Mouse (Mus musculus): ENCODE results near the gene Bag6.

Gene Bag6

GRCm38 (mm10) chr17:35147348-35147747 is 12.4 kb downstream of the Bag6 start:
- no peak for DNase-seq (ENCODE audit: low spot score in 2 of 2)

- no peak for DNase-seq (ENCODE audit: low spot score in 2 of 2)
These were observed 13.1 kb downstream of the Bag6 start for GRCm38 (mm10) chr17:35147922-35148639.

DNA sequence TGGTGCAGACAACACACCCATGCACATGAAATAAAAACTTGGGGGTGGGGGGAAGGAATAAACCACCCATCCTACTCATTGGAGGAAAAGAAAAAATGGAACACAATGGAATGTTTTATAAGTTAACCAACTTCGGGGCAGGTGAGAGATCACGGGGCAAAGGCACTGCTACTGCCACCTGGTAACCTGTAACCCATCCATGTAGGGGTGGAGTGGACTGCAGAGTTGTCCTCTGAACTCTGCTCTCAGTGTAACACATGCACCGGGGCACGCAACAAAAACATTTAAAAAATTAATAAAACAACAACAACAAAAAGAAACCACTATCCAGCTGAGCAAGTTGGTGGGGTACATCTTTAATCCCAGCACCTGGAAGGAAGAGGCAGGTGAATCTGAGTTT is 17.1 kb downstream of the Bag6 start:
- DNase-seq (ENCODE audit: low spot score in 2 of 2): no peak

- no peak for DNase-seq (ENCODE audit: low spot score in 2 of 2)
These were observed 18.1 kb downstream of the Bag6 start for GRCm38 (mm10) chr17:35153077-35153476.

DNA sequence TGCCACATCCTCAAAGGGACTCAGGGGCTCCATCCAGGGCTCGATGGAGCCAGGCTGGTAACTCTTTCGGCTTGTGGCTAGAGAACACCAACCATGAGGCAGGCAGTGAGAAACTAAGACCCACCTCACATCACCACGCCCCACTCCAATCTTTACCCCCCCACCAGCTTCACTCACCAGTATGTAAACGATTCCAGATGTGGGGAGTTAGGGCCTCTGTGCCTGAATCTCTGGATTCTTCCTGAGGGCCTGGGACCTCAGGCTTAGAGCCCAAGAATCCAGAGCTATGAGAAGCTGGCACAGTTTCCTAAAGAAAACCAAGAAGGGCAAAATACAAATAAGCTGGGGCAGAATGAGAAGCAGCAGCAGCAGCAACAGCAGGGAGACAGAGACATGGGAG is 19.0 kb downstream of the Bag6 start:
- DNase-seq (ENCODE audit: low spot score in 2 of 2): no peak

GRCm38 (mm10) chr17:35154616-35155015 is 19.6 kb downstream of the Bag6 start:
- no peak for DNase-seq (ENCODE audit: low spot score in 2 of 2)

GRCm38 (mm10) chr17:35155451-35155850 is 20.5 kb downstream of the Bag6 start:
- no peak for DNase-seq (ENCODE audit: low spot score in 2 of 2)

GRCm38 (mm10) chr17:35156461-35157200 is 21.7 kb downstream of the Bag6 start:
- no peak for DNase-seq (ENCODE audit: low spot score in 2 of 2)

DNA sequence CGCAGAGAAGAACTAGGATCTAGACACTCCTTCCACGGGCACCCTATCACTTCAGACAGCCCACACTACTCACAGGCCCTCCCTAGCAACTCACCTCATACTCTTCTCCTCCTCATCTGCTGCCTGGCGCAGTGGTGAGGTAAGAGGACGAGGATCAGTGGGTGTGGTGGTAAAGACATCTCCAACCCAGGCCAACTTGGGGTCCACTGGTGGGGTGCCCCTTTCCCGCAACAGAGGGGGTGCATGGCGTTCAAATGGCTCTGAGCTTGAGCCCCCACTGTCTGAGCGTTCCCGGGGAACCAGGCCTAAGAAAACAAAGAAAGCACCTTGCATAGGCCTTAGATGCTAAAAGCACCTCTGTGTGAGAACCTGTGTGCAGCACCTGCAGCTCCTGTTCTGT is 22.3 kb downstream of the Bag6 start:
- DNase-seq (ENCODE audit: low spot score in 2 of 2): no peak

GRCm38 (mm10) chr17:35157661-35158175 is 22.7 kb downstream of the Bag6 start:
- DNase-seq (ENCODE audit: low spot score in 2 of 2): no peak

GRCm38 (mm10) chr17:35158850-35159593 is 24.0 kb downstream of the Bag6 start:
- no peak for DNase-seq (ENCODE audit: low spot score in 2 of 2)

- no peak for DNase-seq (ENCODE audit: low spot score in 2 of 2)
These were observed 24.7 kb downstream of the Bag6 start for GRCm38 (mm10) chr17:35159638-35160037.

DNA sequence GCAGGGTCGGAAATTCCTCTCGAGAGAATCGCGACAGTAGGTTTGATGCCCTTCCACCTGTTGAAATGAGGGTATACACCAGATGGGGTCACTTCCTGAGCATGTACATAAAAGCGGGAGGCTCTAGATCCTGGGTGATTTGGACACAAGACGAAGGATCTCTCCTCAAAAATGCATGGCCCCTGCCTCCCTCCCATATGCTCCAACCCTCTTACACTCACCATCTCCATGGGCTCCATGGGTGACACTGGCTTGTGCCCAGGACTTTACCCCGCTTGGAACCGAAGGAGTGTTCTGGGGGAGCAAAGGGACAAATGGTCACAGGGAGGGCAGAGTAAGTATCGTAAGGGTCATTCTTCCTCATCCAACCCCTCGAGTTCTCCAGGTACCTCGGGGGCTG is 26.4 kb downstream of the Bag6 start:
- DNase-seq (ENCODE audit: low spot score in 2 of 2): no peak

DNA sequence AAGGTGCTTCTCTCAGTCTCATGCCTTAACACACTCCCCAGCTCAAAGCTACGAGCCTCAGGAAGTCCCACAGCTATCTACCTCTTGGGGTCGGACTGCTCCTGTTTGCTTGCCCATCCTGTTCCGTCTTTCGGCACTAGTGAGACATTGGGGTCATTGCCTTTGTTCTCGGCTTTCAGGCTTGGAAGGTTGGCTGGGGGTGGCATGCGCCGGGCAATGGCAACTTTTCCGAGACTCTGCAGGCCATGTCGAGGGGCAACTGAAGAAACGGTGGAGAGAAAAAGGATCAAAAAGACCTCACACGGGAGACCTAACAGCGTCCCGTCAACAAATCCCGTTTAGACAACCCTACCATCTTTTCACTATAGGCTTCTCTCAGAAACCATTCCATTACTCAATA is 27.1 kb downstream of the Bag6 start:
- no peak for DNase-seq (ENCODE audit: low spot score in 2 of 2)

DNA sequence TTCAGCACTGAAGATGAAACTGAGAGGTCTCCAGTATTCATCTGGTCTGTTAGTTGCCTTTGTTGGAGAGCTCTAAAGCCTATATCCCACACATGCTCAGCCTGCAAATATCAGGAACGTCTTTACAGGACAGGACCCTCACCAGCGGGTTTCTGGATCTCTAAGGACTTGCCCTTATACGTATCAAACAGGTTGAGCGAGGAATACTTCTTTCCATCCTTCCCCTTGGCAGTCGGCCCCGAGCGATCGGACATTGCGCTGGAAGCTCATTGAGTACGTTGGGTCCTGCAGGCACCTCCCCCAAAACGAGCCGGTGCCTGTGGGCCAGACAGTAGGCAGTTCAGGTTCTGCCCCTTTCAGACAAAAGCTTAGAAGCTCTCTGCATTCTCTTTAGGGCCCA is 27.8 kb downstream of the Bag6 start:
- no peak for DNase-seq (ENCODE audit: low spot score in 2 of 2)

DNA sequence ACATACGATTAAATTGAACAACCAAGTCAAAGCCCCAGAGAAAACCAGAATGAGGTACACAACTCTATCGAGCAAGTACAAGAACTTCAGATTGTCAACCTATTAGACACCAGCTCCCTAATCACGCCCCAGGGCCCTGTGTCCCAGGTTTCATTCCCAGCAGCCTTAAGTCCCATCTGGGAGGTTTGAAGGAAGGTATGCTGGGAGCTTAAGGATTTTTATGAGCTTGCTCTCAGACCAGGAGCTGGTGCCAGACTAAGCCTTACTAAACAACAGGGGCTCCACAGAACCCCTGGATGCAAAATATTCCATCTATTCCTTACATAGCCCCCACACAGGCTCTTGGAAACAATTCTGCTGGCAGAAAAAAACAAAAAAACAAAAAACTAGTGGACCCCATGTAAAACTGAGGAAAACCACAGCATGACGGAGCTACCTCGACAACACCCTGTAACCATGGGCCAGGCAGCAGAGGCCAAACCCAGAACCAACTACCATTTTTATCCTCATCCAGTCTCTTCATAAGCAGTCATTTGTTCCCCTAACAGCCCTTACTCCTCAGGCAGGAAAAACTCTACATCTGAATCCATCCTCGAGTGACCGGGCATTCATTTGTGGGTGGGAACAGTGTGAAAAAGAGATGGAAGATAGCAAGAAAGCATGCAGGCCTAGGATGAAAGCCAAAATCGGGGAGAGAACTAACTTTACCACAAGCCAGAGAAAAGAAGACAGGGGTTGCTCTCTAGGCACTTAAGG is 28.5 kb downstream of the Bag6 start:
- DNase-seq (ENCODE audit: low spot score in 2 of 2): no peak

DNA sequence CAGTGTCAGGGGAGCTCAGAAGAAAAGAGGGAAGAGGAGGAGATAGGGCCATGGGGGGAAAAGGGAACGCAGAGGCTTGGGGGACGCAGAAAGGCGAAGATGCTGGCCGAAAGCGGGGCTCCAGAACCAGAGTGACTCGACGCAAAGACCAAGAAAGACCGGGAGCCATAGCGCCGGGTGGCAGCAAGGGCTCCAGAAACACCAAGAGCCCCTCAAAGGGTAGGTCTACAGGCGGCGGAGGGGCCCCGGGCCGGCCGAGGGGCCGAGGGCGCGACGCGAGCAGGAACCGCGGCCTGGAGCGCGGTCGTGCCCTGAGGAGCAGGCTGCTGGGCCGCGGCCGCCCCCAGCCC is 29.2 kb downstream of the Bag6 start:
- DNase-seq (ENCODE audit: low spot score in 2 of 2): no peak

GRCm38 (mm10) chr17:35164568-35165450 is 29.8 kb downstream of the Bag6 start, which contains the start of gene Prrc2a:
Gene Prrc2a (minus strand): TSS chr17:35164897.
- peak; percentile 97 for DNase-seq (ENCODE audit: low spot score in 2 of 2)

GRCm38 (mm10) chr17:35165451-35166155 is 30.6 kb downstream of the Bag6 start:
- DNase-seq (ENCODE audit: low spot score in 2 of 2): no peak
